Mouse (Mus musculus): ENCODE results near the gene Lrrfip2. TPM values are rescaled to one million over a fixed set of nuclear protein-coding genes. Genes with fewer than 3 reads are reported as not detected.

Lrrfip2 gene
- total RNA-seq, 2 experiments from 2014 or later, result 93.5 to 97.6 TPM

DNA sequence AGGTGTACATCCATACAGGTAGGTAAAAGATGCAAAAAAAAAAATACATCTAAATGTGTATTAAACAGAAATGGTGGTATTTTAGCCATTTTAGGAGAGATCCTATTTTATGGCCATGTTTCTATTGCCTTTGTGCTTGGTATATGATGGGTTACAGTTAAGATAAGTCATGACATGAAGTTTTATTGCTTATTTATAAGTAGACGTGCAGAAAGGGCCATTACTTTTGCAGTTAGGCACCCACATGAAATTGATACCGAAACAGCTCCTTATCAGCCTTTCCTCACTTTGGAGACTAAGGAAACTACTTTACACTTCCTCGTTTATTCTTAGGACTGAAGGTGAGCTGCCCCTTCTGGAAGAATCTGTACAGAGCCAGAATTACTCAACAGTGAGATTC lies 9.5 kb upstream of the Lrrfip2 start:
- intact Hi-C loops (cut with DNase I), result no loop called here
- no peak for DNase-seq

DNA sequence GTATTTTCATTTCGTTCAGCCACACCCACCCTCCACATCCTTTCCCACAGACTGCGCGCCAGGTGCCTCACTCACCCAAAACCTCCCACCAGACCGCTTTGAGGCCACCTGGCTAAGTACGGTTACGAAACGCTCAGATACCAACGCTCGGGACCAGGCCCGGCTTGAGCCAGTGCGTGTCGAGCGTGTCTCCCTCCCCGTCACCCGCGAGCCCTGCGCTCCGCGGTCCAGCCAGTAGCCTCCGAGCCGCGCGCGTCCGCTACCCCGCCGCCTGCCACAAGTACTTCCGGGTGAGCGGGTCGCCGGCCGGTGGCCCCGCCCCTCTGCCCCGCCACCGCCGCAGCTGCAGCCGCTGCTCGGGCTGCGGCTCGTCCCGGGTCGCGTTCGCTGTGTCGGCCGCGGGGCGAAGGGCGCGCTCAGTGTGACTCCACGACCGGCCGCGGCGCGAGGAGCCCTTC lies 431 bp downstream of the Lrrfip2 start:
- intact Hi-C loops (cut with DNase I), result loop anchor here (2.0 kb wide), 1 partner anchor 29 kb away; no protein-coding TSS in a partner anchor

DNA sequence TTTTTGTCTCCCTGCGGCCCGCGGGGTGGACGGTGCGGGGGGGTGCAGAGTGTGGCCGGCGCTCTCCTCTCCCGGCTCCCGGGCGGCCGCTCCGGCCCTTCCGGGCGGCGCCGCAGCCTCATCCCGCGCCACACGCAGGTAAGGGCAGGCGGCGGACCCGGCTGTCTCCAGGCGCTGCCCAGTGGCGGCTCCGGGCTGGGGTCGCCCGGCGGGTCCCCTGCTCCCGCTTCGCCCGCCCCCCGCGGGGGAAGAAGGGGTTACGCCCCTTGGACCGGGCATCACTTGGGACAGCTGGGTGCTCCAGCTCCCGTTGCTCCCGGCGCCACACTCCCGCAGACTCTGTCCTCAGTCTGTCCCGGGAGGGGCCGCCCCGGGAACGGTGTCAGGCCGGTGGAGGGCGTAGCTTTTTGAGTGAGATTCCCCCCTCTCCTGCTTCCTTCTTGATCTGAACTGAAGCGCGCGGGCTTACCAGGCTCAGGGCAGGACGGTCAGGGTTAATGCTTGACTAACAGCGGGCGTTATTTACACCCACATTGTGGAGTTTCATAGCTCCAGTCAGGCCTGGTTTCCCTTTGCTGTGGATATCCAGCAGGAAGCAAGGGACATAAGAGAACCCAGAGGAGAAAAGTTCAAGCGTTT lies 979 bp downstream of the Lrrfip2 start:
- DNase-seq, result peak; percentile 57 to 75
- intact Hi-C loops (cut with DNase I), result loop anchor here (2.0 kb wide), 1 partner anchor 28 kb away; no protein-coding TSS in a partner anchor

More for the DNA sequence above, 431 bp downstream of the Lrrfip2 start:
- peak; percentile 89 to 92 for DNase-seq

DNA sequence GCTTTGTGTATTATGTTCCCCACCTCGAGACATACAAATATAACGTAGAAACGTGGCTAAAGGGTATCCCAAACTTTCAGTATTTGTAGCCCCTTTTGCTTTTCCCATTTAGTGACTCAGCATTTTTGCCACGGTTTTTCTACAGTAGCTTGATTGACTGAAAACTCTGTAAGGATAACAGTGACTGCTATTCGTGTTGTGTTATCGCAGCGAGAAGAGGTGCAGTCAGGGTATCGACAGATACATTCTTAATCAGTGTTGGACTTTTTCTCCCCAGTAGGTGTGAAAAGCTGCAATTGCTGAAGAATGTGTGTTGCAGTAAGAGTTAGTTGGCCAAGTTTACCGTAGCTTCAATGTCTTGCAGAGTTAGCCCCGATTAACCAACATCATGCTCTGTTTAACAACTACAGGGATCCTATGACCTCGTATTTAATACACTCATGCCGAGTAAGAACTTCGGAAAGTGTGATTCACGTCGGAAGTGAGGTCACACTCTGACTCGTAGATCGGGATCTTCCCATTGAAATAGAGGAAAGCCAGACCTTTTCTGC lies 1.6 kb downstream of the Lrrfip2 start:
- intact Hi-C loops (cut with DNase I), result loop anchor here (2.0 kb wide), 1 partner anchor 28 kb away; no protein-coding TSS in a partner anchor
- peak in 1 of 2 experiments; percentile 54 for DNase-seq

DNA sequence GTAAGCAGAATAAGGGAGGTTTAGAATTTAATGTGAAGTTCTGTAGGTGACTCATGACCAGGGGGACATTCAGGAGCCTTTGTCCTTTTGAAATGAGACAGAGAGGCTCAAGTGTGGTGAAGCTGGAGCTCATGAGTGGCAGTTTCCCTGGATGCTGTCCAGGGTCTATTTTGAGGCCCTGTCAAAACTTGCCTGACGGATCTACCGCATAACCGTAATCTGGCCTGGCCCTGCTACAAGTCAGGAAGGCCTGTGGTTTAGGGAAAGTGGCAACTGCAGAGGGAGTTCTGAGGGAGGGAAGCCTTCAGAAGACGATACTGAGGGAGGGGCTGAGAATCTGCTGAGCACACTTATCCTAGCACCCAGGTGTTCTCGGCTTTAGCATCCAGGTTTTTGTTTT lies 5.1 kb downstream of the Lrrfip2 start:
- peak; percentile 42 to 50 for DNase-seq
- intact Hi-C loops (cut with DNase I), result no loop called here

DNA sequence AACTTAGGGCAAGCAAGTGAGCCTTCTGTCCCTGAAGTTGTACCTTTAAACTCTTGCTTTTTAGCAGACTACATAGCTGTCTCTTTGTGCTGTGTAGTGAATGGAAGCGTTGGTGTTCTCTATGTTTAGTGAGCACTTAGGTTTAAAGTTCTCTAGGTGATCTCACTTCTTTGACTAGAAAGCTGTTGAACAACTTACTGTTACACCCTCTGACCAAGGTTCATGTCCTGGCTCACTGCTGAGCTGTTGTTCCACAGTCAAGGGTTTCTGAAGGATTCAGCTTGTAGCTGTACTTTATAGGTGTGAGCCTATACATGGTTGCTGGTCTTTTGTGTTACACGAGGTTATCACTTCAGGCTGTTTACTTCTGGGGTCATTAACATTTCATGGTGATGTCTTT lies 5.9 kb downstream of the Lrrfip2 start:
- intact Hi-C loops (cut with DNase I), result no loop called here
- DNase-seq, result no peak

DNA sequence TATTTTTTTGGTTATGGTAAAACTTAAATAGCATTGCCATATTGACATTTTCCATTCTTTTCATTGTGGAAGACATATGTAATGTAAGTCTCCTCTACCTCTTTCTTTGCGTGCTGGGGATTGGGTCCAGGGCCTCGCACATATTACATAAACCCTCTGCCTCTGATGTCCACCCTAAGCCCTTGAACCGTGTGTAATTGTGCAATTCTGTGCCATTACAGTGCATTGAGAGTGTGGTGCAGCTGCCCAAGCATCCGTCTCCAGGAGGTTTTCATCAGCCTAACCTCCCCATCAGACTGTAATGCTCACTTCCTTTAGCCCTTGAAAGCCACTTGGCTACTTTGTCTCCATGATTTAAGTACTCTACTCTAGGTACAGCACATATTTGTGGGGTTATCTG lies 7.0 kb downstream of the Lrrfip2 start:
- no peak for DNase-seq
- intact Hi-C loops (cut with DNase I), result no loop called here

DNA sequence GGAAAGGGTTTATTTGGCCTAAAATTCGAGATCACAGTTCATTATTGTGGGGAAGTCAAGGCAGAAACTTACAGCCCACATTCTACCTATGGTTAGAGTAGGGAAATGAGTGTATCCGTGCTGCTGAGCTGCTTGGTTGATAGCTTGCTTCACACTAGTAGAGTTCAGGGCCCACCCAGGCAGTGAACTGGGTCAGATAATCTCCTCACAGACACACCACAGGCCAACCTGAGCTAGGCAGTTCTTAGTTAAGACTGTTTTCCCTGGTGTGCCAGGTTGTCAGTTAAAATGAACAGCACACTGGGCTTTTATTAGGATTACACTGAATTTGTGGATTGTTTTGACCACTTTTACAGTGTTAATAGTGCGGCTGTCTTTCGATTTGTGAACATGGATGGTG lies 9.3 kb downstream of the Lrrfip2 start:
- no peak for DNase-seq
- intact Hi-C loops (cut with DNase I), result no loop called here

DNA sequence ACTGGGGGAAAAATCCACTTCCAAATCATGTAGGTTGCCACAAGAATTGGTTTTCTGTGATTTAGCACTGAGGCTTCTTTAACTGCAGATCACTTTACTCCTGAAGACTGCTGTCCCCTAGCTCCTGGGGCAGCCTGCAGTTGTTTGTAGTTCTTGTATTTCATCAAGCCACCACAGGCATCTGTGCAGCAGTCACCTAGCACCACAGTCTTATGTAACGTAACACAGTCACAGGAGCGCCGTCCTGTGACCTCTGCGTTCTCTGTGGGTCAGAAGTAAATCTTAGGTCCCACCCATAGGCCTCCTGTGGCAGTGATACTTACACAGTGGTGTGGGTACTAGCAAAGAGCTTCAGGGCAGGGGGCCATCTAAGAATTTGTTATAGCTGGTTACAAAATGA lies 10.4 kb downstream of the Lrrfip2 start:
- intact Hi-C loops (cut with DNase I), result no loop called here
- no peak for DNase-seq

DNA sequence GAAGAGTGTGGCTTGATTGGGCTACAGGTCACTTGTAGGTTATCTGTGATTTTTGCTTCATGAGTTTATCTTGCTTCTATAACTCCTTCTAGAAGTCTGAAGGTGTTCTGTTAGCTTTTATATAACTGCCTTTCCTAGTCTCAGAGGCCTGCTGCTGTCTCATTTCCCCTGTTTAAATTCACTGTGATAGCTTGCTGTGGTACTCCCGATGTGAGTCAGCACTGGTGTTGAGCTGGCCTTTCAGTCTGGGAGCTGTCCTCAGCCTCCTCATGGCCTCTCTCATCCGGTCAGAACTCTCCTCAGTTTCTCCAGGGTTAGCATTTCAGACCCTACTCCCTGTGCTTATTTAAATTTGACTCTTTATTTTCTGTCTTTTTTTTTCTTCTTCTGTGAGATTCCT lies 12.7 kb downstream of the Lrrfip2 start:
- DNase-seq, result no peak
- intact Hi-C loops (cut with DNase I), result no loop called here

DNA sequence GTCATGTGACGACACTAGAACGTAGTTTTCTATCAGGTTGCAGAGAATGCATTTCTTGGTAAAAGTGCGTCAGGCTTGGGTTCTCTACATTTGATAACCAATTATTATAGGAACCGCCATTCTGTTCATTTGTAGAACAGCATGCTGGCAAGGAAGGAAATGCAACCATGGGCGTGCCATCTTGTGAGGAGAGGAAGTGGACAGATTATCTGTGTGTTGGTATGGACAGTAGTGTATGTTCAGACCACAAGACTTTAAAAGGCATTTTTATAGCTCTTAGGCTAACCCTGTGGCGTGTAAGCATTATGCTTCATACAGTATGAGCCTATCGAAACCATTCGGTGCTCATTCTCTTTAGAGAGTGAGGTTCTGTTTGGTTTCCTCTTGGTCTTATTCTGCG lies 20.8 kb downstream of the Lrrfip2 start:
- intact Hi-C loops (cut with DNase I), result no loop called here
- no peak for DNase-seq

DNA sequence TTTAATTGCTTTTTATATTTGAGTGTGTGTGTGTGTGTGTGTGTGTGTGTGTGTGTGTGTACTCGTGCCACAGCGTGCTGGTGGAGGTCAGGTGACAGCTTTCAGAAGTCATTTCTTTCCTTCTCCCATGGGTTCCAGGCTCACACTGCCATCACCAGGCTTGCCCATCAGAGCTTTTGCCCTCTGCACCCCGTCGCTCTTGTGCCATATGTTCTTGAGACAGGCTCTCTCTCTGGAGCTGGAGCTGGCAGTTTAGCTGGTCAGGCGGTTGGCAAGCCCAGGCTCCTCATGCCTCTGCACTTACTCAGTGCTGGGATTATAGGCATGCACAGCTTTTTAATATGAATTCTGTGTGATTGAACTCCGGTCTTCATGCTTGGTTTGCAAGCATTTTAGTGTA lies 25.3 kb downstream of the Lrrfip2 start:
- DNase-seq, result no peak
- intact Hi-C loops (cut with DNase I), result no loop called here

DNA sequence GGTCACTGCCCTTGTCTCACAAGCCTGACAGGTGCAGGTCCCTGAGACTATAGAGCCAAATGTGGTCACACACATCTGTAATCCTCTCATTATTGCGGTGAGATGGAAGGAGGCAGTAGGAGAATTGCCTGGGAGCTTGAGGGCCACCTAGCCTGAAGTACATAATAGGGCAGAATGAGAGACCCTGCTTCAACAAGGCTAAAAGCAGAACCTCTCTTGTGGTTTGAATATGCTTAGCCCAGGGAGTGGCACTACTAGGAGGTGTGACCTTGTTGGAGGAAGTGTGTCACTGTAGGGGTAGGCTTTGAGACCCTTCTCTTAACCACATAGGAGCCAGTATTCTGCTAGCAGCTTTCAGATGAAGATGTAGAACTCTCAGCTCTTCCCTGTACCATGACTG lies 26.0 kb downstream of the Lrrfip2 start:
- DNase-seq, result no peak
- intact Hi-C loops (cut with DNase I), result no loop called here

DNA sequence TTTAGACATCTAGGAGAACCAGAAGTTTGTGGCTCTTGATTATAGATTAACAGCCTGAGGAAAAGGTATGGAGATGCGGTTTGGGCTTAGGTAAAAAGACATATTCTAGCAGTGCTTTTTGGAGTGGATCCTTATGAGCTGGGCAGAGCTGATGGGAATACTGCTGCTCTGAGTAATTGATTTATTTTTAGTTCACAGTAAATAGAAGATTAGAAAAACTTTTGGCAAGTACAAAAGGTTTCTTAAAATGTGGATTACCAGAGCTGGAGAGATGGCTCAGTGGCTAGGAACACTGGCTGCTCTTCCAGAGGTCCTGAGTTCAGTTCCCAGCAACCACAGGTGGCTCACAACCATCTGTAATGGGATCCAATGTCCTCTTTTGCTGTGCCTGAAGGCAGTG lies 27.3 kb downstream of the Lrrfip2 start:
- intact Hi-C loops (cut with DNase I), result no loop called here
- DNase-seq, result no peak

DNA sequence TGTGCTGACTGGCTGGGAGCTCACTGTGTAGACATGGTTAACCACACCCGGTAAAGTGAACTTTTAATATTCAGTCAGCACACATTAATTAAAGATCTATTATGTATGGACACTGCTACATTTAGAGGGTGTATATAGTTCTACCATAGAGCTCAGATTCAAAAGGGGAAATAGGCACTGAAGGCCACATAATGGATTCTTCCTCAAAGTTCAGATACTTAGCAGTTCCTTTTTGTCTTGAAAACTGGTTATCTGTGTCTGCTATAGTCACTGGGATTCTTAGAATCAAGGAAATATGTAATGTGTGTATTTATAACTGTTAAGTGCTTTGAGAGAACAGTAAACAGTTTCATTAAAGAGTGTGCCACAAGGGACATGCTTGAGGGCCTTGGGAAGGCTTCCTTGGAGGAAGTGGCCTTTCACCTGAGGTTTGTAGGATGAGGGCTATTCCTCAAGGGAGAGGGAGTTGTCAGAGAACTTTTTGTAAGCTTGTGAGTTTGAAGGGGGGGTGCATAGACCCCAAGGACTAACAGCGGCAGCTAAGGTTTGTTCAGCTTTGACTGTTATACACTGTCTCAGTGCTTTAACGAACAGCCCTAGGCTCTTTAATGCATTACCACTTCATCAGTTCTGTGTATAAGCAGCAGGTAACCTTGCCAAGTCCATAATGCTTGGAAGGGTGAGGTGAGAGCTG lies 28.3 kb downstream of the Lrrfip2 start:
- no peak for DNase-seq
- intact Hi-C loops (cut with DNase I), result loop anchor here (2.0 kb wide), 1 partner anchor 27 kb away; no protein-coding TSS in a partner anchor

DNA sequence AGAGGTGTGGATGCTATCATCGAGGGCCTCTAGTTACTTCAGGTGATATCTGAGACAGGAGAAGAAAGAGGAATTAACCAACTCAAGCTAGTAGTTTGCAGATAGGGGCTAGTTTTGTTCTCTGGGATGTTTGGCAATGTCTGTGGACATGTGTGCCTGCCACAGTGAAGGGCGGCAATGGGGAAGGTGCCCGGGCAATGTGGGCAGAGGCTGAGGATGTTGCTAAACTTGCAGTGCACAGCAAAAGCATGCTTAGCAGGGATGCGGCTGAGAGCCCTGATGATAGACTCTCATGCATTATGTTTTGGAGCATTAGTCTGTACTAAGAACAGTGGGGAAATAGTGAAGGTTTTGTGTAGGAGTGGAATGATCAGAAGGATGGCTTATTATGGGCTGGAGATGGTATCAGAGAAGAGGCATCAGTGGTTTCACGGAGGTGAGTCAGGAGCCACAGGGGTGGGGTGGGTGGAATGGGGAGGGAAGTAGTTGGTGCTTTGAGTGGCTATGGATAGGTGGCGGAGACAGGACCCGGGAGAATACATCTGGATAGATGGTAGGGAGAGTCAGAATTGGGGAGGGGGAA lies 28.9 kb downstream of the Lrrfip2 start:
- intact Hi-C loops (cut with DNase I), result loop anchor here (2.0 kb wide), 1 partner anchor 28 kb away; no protein-coding TSS in a partner anchor
- DNase-seq, result no peak

DNA sequence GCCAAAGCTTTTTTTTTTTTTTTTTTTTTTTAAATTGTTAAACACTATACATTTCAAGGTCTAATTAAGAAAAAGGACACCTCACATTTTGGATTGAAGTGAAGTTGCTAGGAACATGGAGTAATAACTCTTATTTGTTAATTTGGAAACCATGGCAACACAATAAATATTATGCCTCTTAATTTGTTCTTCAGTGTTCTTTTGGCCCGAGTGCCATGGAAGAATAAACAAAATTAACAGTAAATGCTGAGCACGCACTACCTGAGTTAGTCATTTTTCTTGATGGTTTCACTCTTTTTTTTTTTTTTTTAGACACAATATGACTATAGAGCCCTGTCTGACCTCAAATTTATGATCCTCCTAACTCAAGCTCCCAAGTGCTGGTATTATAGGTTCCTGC lies 30.6 kb downstream of the Lrrfip2 start:
- DNase-seq, result no peak
- intact Hi-C loops (cut with DNase I), result no loop called here

DNA sequence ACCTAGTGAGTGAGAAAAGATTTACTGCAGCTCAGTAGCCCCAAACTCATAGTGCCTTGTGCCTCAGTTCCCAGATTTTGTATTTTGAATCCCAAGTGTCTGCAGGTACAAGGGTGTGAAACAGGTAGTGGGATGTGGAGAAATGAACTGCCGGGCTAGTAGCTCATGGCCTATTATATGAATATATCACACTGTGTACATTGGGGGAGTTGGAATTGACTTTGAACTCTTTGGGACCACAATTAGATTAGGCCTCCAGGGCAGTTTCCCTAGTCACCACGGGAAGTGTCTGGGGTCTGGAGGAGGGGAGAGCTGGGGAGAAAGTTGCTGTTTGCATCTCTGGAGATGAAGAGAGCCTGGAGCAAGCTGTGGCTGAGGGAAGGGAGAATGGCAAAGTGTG lies 31.0 kb downstream of the Lrrfip2 start:
- DNase-seq, result no peak
- intact Hi-C loops (cut with DNase I), result no loop called here

DNA sequence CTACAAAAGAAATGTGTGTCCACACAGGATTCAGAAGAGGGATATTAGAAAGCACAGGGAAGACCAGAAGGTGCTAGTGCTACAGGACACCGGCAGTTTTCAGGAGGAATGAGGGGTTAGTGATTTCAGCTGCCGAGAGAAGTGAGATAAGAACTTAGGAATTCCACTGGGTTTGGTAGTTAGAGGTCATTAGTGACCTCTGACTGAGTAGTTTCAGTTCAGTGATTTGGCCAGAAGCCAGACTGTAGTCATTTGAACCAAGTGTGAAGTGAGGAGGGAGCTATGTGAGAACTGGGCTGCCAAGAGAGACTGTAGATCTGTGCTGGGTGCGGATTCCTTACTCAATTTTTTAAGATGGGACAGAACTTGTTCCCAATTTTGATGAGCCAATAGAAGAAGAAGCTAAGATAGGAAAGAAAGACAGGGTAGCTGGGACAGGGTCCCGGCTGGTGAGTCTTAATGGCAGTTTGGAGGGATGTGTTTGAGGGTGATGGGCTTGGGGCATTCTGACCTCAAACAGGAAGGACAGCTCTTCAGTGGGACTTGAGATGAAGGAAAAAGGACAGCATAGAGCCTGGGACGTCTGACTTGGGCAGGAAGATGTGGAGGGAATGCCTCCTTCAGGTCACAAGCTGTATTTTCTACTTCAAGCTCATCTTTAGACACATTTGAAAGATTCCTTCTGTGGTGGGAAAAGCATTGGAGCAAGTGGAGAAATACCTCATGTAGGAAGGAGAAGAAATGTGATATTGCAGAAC lies 32.0 kb downstream of the Lrrfip2 start:
- intact Hi-C loops (cut with DNase I), result no loop called here
- peak; percentile 49 to 69 for DNase-seq

DNA sequence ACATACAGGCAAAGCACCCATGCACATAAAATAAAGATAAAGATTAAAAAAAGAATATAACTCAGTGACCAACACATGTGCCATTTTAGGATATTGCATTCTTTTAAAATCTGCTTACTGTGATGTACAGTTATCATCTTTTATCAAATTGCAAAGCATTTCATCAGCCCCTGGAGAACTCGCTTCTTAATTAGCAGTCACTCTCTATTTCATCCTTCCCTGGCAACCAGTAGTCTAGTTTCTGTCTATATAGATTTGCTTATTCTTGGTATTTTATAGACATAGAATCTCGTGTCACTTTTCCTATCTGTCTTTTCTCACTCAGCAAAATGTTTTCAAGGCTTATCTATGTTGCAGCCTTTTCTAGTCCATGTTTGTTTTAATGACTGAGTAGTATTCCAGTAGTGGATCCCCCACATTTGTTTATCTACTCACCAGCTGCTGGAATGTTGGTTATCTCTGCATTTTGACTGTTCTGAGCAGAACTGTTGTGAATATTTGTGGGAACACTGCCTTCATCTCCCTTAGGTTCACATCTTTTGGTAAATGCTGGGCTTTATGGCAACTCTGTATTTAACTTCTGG lies 35.0 kb downstream of the Lrrfip2 start:
- no peak for DNase-seq
- intact Hi-C loops (cut with DNase I), result no loop called here

Data from heart, postnatal 36 days (tissue).